Mouse (Mus musculus): ENCODE measurements at regions not wholly inside any gene's neighbourhood (a gene's known extent, or its start where the extent isn't known, plus 50 kb on each side); places are given as distances from the start of the nearest gene placed in this dataset.

DNA sequence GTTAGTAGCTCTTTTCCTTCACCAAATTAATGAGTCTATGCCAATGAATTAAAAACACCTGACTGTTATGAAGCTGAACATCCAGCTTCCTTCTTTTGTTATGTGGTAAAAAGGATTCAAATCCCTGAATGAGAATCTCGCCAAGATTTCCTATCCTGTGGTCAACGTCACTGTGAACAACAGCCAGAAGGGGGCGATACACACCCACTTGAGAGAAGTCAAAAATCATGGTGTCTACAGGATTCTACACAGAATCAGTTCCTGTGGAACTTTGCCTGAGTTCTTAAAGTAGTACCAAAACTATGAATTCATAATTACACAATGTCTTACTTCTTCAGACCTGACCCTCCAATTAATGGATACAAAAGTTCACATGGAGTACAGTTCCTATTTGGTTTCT, 1028.1 kb upstream of the Acvr2a start:
- TF ChIP-seq POLR2A (IDR thresholded peaks at IDR 0.05; ENCODE audit: extremely low read depth, insufficient read depth, low read length) = no peak
- TF ChIP-seq CTCF (IDR thresholded peaks at IDR 0.05; ENCODE audit: low read depth, low read length) = no peak
